Mouse (Mus musculus): ENCODE data around the gene Flcn.

GRCm38 (mm10) chr11:59769738-59770137 is 40.1 kb downstream of the Flcn start:
- TF ChIP-seq CTCF (IDR thresholded peaks at IDR 0.05; ENCODE audit: low read depth) (no peak), EP300 (IDR thresholded peaks at IDR 0.05; ENCODE audit: low read depth) (no peak)

All from heart, postnatal 0 days (tissue).